Comparison of ENCODE assay signal across 23 mouse cellular contexts in the genomic region with DNA sequence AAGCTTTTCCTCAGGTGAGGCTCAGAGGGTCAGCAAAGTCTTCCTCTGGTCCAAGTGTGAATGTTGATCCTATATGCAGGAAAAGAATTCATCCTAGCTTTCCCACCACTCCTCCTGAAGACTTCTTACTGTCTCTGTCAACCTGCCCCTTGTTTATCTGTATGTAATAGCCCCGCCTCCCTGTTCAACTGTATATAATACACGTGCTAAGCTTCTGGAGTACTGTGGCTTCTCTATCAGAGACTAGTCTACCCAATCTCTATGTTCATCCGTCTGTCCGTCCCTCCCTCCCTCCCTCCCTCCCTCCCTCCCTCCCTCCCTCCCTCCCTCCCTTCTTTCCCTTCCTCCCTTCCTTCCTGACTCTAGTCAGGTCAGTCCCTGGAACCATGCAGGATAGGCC. TPM values are rescaled to one million over a fixed set of nuclear protein-coding genes. Genes with fewer than 3 reads are reported as not detected.
DNase-seq lines count a peak whose midpoint lies in the region; ATAC-seq lines count a peak whose summit lies in the region.
"Had no signal": no experiment of that assay in that cellular context is flagged by ENCODE, and none has a peak within 500 bp of the region (broad histone marks: within the 10 kb centered on the region; RNA-seq: fewer than 3 reads in every experiment).

No protein-coding gene starts in this region.

- H3K4me2 ChIP-seq in hindbrain, embryonic 15.5 days, result no peak overlapping the region
- no peak overlapping the region for H3K4me2 ChIP-seq in hindbrain, embryonic 16.5 days (ENCODE audit: low read length)
- no peak overlapping the region for H3K4me2 ChIP-seq in liver, embryonic 13.5 days
- H3K4me2 ChIP-seq in liver, embryonic 11.5 days, result no peak overlapping the region
- no peak overlapping the region for H3K4me2 ChIP-seq in midbrain, embryonic 16.5 days (ENCODE audit: low read length)
- H3K4me2 ChIP-seq: embryonic facial prominence, embryonic 12.5 days; embryonic facial prominence, embryonic 15.5 days; forebrain, embryonic 12.5 days; forebrain, embryonic 15.5 days; heart, embryonic 12.5 days; heart, embryonic 15.5 days; hindbrain, embryonic 13.5 days had no signal

- H3K9ac ChIP-seq in hindbrain, embryonic 15.5 days, result no peak overlapping the region
- H3K9ac ChIP-seq in hindbrain, embryonic 16.5 days (ENCODE audit: low read depth, low read length), result no peak overlapping the region
- H3K9ac ChIP-seq in liver, embryonic 13.5 days, result no peak overlapping the region
- H3K9ac ChIP-seq in liver, embryonic 11.5 days (ENCODE audit: low read depth, low read length), result no peak overlapping the region
- no peak overlapping the region for H3K9ac ChIP-seq in midbrain, embryonic 16.5 days (ENCODE audit: low read depth, low read length)
- H3K9ac ChIP-seq: embryonic facial prominence, embryonic 12.5 days; embryonic facial prominence, embryonic 15.5 days; forebrain, embryonic 12.5 days; forebrain, embryonic 15.5 days; heart, embryonic 12.5 days; heart, embryonic 15.5 days; hindbrain, embryonic 13.5 days had no signal

- H3K4me3 ChIP-seq in hindbrain, embryonic 15.5 days, result no peak overlapping the region
- H3K4me3 ChIP-seq in hindbrain, embryonic 16.5 days (ENCODE audit: low read length), result no peak overlapping the region
- no peak overlapping the region for H3K4me3 ChIP-seq in liver, embryonic 13.5 days (replicated peaks)
- no peak overlapping the region for H3K4me3 ChIP-seq in liver, embryonic 11.5 days (ENCODE audit: low read depth, low read length)
- no peak overlapping the region for H3K4me3 ChIP-seq in midbrain, embryonic 16.5 days (ENCODE audit: low read depth, low read length)
- H3K4me3 ChIP-seq: embryonic facial prominence, embryonic 12.5 days; embryonic facial prominence, embryonic 15.5 days; forebrain, embryonic 12.5 days; forebrain, embryonic 15.5 days; heart, embryonic 12.5 days; heart, embryonic 15.5 days; hindbrain, embryonic 10.5 days; hindbrain, embryonic 13.5 days had no signal

- H3K27me3 ChIP-seq in hindbrain, embryonic 15.5 days, result no peaks in the 10 kb centered on the region
- H3K27me3 ChIP-seq in hindbrain, embryonic 16.5 days (replicated peaks; ENCODE audit: control insufficient read depth, insufficient read depth, low read length), result no peaks in the 10 kb centered on the region
- no peaks in the 10 kb centered on the region for H3K27me3 ChIP-seq in liver, embryonic 13.5 days
- no peaks in the 10 kb centered on the region for H3K27me3 ChIP-seq in liver, embryonic 11.5 days (replicated peaks; ENCODE audit: control insufficient read depth, insufficient read depth, low read length)
- H3K27me3 ChIP-seq in midbrain, embryonic 16.5 days (ENCODE audit: control insufficient read depth, insufficient read depth, low read depth, low read length), result no peaks in the 10 kb centered on the region
- H3K27me3 ChIP-seq: embryonic facial prominence, embryonic 12.5 days; embryonic facial prominence, embryonic 15.5 days; forebrain, embryonic 12.5 days; forebrain, embryonic 15.5 days; heart, embryonic 12.5 days; heart, embryonic 15.5 days; hindbrain, embryonic 13.5 days; Patski had no signal

- no peak for DNase-seq in liver, embryonic 13.5 days
- DNase-seq in liver, embryonic 11.5 days (ENCODE audit: low spot score), result no peak
- DNase-seq: adrenal gland, postnatal 10 days; adrenal gland, postnatal 36 days; cerebellum, adult 2 months; cerebellum, adult 9-11 months; cerebellum, postnatal 25 days; gastrocnemius, postnatal 25 days; heart, postnatal 10 days; heart, postnatal 36 days had no signal

- peak; percentile 40; the same call in 1 of the 2 replicates for ATAC-seq in hindbrain, embryonic 15.5 days (ENCODE audit: low FRiP score, low read depth)
- no peak for ATAC-seq in hindbrain, embryonic 16.5 days
- ATAC-seq in liver, embryonic 13.5 days (ENCODE audit: low read depth), result peak; percentile 52
- no peak for ATAC-seq in liver, embryonic 11.5 days (replicated peaks; ENCODE audit: low FRiP score)
- peak; percentile 56 for ATAC-seq in megakaryocyte progenitor cell, adult 5-6 weeks (replicated peaks; ENCODE audit: poor library complexity)
- no peak for ATAC-seq in midbrain, embryonic 16.5 days
- ATAC-seq: forebrain, embryonic 15.5 days; Patski had no signal

- WGBS in hindbrain, embryonic 15.5 days, result 79% methylated on average over 4 of the region's 4 CpGs
- WGBS in hindbrain, embryonic 16.5 days, result 85% methylated on average over 4 of the region's 4 CpGs
- 43% methylated on average over 4 of the region's 4 CpGs for WGBS in liver, embryonic 13.5 days (ENCODE audit: insufficient replicate concordance)
- WGBS in liver, embryonic 11.5 days, result 59% methylated on average over 4 of the region's 4 CpGs
- WGBS in midbrain, embryonic 16.5 days, result 88% methylated on average over 4 of the region's 4 CpGs

- no peaks in the 10 kb centered on the region for H3K36me3 ChIP-seq in hindbrain, embryonic 15.5 days
- no peaks in the 10 kb centered on the region for H3K36me3 ChIP-seq in hindbrain, embryonic 16.5 days (ENCODE audit: control insufficient read depth, insufficient read depth, low read length)
- H3K36me3 ChIP-seq in liver, embryonic 13.5 days, result no peaks in the 10 kb centered on the region
- H3K36me3 ChIP-seq in liver, embryonic 11.5 days (ENCODE audit: control insufficient read depth, insufficient read depth, low read length), result no peaks in the 10 kb centered on the region
- no peaks in the 10 kb centered on the region for H3K36me3 ChIP-seq in midbrain, embryonic 16.5 days (ENCODE audit: control insufficient read depth, insufficient read depth, low read length)
- H3K36me3 ChIP-seq: embryonic facial prominence, embryonic 12.5 days; embryonic facial prominence, embryonic 15.5 days; forebrain, embryonic 12.5 days; forebrain, embryonic 15.5 days; heart, embryonic 12.5 days; heart, embryonic 15.5 days; hindbrain, embryonic 10.5 days; hindbrain, embryonic 13.5 days had no signal

- H3K9me3 ChIP-seq in hindbrain, embryonic 15.5 days, result no peaks in the 10 kb centered on the region
- H3K9me3 ChIP-seq in hindbrain, embryonic 16.5 days (ENCODE audit: control insufficient read depth, low read length), result no peaks in the 10 kb centered on the region
- no peaks in the 10 kb centered on the region for H3K9me3 ChIP-seq in liver, embryonic 13.5 days (replicated peaks)
- H3K9me3 ChIP-seq in liver, embryonic 11.5 days (ENCODE audit: control insufficient read depth, low read length), result no peaks in the 10 kb centered on the region
- no peaks in the 10 kb centered on the region for H3K9me3 ChIP-seq in midbrain, embryonic 16.5 days (replicated peaks; ENCODE audit: control insufficient read depth, low read length, poor library complexity, severe bottlenecking)
- H3K9me3 ChIP-seq: embryonic facial prominence, embryonic 12.5 days; embryonic facial prominence, embryonic 15.5 days; forebrain, embryonic 12.5 days; forebrain, embryonic 15.5 days; heart, embryonic 12.5 days; heart, embryonic 15.5 days; hindbrain, embryonic 10.5 days; hindbrain, embryonic 13.5 days had no signal

- H3K4me1 ChIP-seq in hindbrain, embryonic 15.5 days (replicated peaks), result peaks cover 6% of the 10 kb centered on the region; the same call in 1 of the 2 replicates
- H3K4me1 ChIP-seq in hindbrain, embryonic 16.5 days (ENCODE audit: control insufficient read depth, insufficient read depth, low read depth, low read length), result no peaks in the 10 kb centered on the region
- H3K4me1 ChIP-seq in liver, embryonic 13.5 days (replicated peaks), result peaks cover 29% of the 10 kb centered on the region
- peaks cover 13% of the 10 kb centered on the region for H3K4me1 ChIP-seq in liver, embryonic 11.5 days (replicated peaks; ENCODE audit: control insufficient read depth, insufficient read depth, low read length)
- H3K4me1 ChIP-seq in midbrain, embryonic 16.5 days (ENCODE audit: control insufficient read depth, insufficient read depth, low read length), result no peaks in the 10 kb centered on the region
- H3K4me1 ChIP-seq: embryonic facial prominence, embryonic 12.5 days; embryonic facial prominence, embryonic 15.5 days; forebrain, embryonic 15.5 days had no signal

- H3K27ac ChIP-seq in hindbrain, embryonic 15.5 days (replicated peaks), result no peak overlapping the region
- H3K27ac ChIP-seq in hindbrain, embryonic 16.5 days (ENCODE audit: low read depth, low read length), result no peak overlapping the region
- no peak overlapping the region for H3K27ac ChIP-seq in liver, embryonic 13.5 days
- H3K27ac ChIP-seq in liver, embryonic 11.5 days (ENCODE audit: low read depth, low read length), result no peak overlapping the region
- H3K27ac ChIP-seq in midbrain, embryonic 16.5 days (ENCODE audit: low read length), result no peak overlapping the region
- H3K27ac ChIP-seq: embryonic facial prominence, embryonic 12.5 days; embryonic facial prominence, embryonic 15.5 days; forebrain, embryonic 12.5 days; forebrain, embryonic 15.5 days; heart, embryonic 15.5 days; hindbrain, embryonic 10.5 days; hindbrain, embryonic 13.5 days had no signal

RNA-seq across cellular contexts. Expression of a gene that starts 14.4 kb away (rescaled TPM):
- polyA plus RNA-seq in hindbrain, embryonic 15.5 days (2015; fragmentation: Nextera tagmentation; extraction: Ambion mirVana), result 42.9 and 47.3 TPM in 2 replicates
- 40.4 and 47.3 TPM in 2 replicates for polyA plus RNA-seq in hindbrain, embryonic 16.5 days (2015; fragmentation: Nextera tagmentation; extraction: Ambion mirVana)
- polyA plus RNA-seq in liver, embryonic 13.5 days (2015; fragmentation: Nextera tagmentation; extraction: Ambion mirVana), result 4.5 and 5.9 TPM in 2 replicates
- 11.4 and 12.1 TPM in 2 replicates for polyA plus RNA-seq in liver, embryonic 11.5 days (2014; fragmentation: Nextera tagmentation; extraction: Ambion mirVana)
- total RNA-seq in megakaryocyte progenitor cell, adult 5-6 weeks (2015), result 27.3 and 31.5 TPM in 2 replicates
- total RNA-seq in megakaryocyte progenitor cell, adult 5-6 weeks (2017), result 18.9 and 22.4 TPM in 2 replicates
- 52.2 and 56.4 TPM in 2 replicates for polyA plus RNA-seq in midbrain, embryonic 16.5 days (2015; fragmentation: Nextera tagmentation; extraction: Ambion mirVana)

Comparison
In these comparisons a context has a peak if more than half of its experiments do, and no peak if none do; other contexts are left out.
1. ATAC-seq: peak in hindbrain, embryonic 15.5 days (single experiment), liver, embryonic 13.5 days (single experiment) and megakaryocyte progenitor cell, adult 5-6 weeks (single experiment); none in hindbrain, embryonic 16.5 days (single experiment), liver, embryonic 11.5 days (single experiment) and midbrain, embryonic 16.5 days (single experiment).